ENCODE assay signal across 8 mouse cellular contexts in the genomic region with DNA sequence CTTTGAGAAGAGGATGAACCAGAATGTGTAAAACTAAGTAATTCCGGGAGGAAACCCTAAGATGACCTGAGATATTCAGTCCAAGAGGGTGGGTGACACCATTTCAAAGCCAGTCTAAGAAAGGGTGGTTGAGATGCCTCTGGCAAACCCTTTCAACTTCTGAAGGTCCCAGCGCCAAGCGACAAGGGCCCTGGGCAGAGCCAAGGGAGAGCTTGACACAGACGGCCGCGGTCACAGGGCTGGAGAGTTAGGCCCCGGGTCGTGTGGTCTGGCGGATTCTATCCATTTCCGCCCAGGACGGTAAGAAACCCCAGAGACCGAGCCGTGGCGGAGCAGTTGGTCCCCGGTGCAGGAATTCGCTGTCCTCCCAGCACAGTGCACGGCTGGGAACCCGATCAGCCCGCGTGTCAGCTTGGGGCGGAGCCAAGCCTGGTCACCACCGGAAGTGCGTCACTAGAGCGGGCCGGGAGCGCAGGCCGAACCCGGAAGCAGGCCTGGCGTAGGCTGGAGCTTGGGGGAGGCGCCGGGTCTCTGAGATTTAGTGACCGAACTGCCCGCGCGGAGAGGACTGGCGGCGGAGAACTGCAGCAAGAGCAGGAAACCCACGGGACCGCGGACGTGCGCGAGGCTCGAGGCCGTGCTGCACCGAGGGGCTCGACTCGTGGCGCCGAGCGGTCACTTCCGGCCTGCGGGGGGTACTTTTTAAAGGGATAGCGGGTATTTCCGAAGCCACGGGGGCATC. TPM values are rescaled to one million over a fixed set of nuclear protein-coding genes. Genes with fewer than 3 reads are reported as not detected.
DNase-seq lines count a peak whose midpoint lies in the region; ATAC-seq lines count a peak whose summit lies in the region.

No protein-coding gene starts in this region.

- H3K27ac ChIP-seq in forebrain, embryonic 11.5 days (ENCODE audit: low read depth, low read length), result peak overlapping the region; percentile 80
- H3K27ac ChIP-seq in heart, embryonic 16.5 days (ENCODE audit: low read length), result peak overlapping the region; percentile 97
- peak overlapping the region; percentile 89 for H3K27ac ChIP-seq in liver, embryonic 15.5 days (replicated peaks)
- peak overlapping the region; percentile 88 for H3K27ac ChIP-seq in neural tube, embryonic 12.5 days

- DNase-seq in CD8-positive naive resting alpha-beta T cell, adult 2 months (ENCODE audit: low read depth in 2 of 2, low spot score in 2 of 2), result peak; percentile 91
- peak; percentile 82 for DNase-seq in c-Kit-positive CD71-negative TER-119-negative erythroid progenitor cells, embryonic 14.5 days (ENCODE audit: low read depth)
- DNase-seq in forebrain, embryonic 11.5 days (ENCODE audit: low spot score), result peak; percentile 96
- peak; percentile 94 to 97 for DNase-seq in kidney, postnatal 36 days
- peak; percentile 81 for DNase-seq in telencephalon, adult 2 months (ENCODE audit: low read depth, low spot score)

- H3K4me1 ChIP-seq in forebrain, embryonic 11.5 days (replicated peaks; ENCODE audit: control insufficient read depth, insufficient read depth, low read length), result no peaks in the 10 kb centered on the region
- 0 out of 2 replicates have a peak, but pooled peaks cover 3% of the 10 kb centered on the region for H3K4me1 ChIP-seq in heart, embryonic 16.5 days (ENCODE audit: control insufficient read depth, insufficient read depth, low read length)
- peaks cover 21% of the 10 kb centered on the region for H3K4me1 ChIP-seq in liver, embryonic 15.5 days (replicated peaks)
- no peaks in the 10 kb centered on the region; the same call in 1 of the 2 replicates for H3K4me1 ChIP-seq in neural tube, embryonic 12.5 days

- peak; percentile 100 for ATAC-seq in forebrain, embryonic 11.5 days (replicated peaks; ENCODE audit: low FRiP score)
- ATAC-seq in heart, embryonic 16.5 days (replicated peaks; ENCODE audit: extremely low read depth, insufficient read depth, low FRiP score), result peak; percentile 100
- peak; percentile 100 for ATAC-seq in liver, embryonic 15.5 days (ENCODE audit: insufficient read depth)
- peak; percentile 100 for ATAC-seq in neural tube, embryonic 12.5 days (ENCODE audit: low FRiP score, low read depth)

- H3K36me3 ChIP-seq in forebrain, embryonic 11.5 days (ENCODE audit: control insufficient read depth, insufficient read depth, low read length), result no peaks in the 10 kb centered on the region
- H3K36me3 ChIP-seq in heart, embryonic 16.5 days (ENCODE audit: control insufficient read depth, insufficient read depth), result no peaks in the 10 kb centered on the region
- no peaks in the 10 kb centered on the region for H3K36me3 ChIP-seq in liver, embryonic 15.5 days (replicated peaks)
- H3K36me3 ChIP-seq in neural tube, embryonic 12.5 days, result no peaks in the 10 kb centered on the region

- peak overlapping the region; percentile 92 for H3K9ac ChIP-seq in forebrain, embryonic 11.5 days (ENCODE audit: low read length)
- H3K9ac ChIP-seq in heart, embryonic 16.5 days (ENCODE audit: low read length), result peak overlapping the region; percentile 96
- H3K9ac ChIP-seq in liver, embryonic 15.5 days, result peak overlapping the region; percentile 72
- peak overlapping the region; percentile 81 for H3K9ac ChIP-seq in neural tube, embryonic 12.5 days

- under 1% methylated on average over 56 of the region's 56 CpGs for WGBS in forebrain, embryonic 11.5 days
- under 1% methylated on average over 54 of the region's 56 CpGs for WGBS in heart, embryonic 16.5 days
- under 1% methylated on average over 56 of the region's 56 CpGs for WGBS in liver, embryonic 15.5 days (ENCODE audit: insufficient replicate concordance)
- WGBS in neural tube, embryonic 12.5 days, result under 1% methylated on average over 56 of the region's 56 CpGs

- no peaks in the 10 kb centered on the region for H3K9me3 ChIP-seq in forebrain, embryonic 11.5 days (ENCODE audit: control insufficient read depth, low read length)
- H3K9me3 ChIP-seq in heart, embryonic 16.5 days (replicated peaks; ENCODE audit: control insufficient read depth, low read length), result no peaks in the 10 kb centered on the region
- H3K9me3 ChIP-seq in liver, embryonic 15.5 days (replicated peaks), result no peaks in the 10 kb centered on the region
- H3K9me3 ChIP-seq in neural tube, embryonic 12.5 days, result no peaks in the 10 kb centered on the region

- peak overlapping the region; percentile 71 for H3K4me2 ChIP-seq in forebrain, embryonic 11.5 days (ENCODE audit: low read depth, low read length, severe bottlenecking)
- peak overlapping the region; percentile 75 for H3K4me2 ChIP-seq in heart, embryonic 16.5 days (ENCODE audit: low read depth, low read length)
- H3K4me2 ChIP-seq in liver, embryonic 15.5 days, result peak overlapping the region; percentile 83
- H3K4me2 ChIP-seq in neural tube, embryonic 12.5 days (replicated peaks), result peak overlapping the region; percentile 58

- H3K4me3 ChIP-seq in forebrain, embryonic 11.5 days (ENCODE audit: low read depth, low read length), result peak overlapping the region; percentile 77
- H3K4me3 ChIP-seq in heart, embryonic 16.5 days (ENCODE audit: low read length), result peak overlapping the region; percentile 90
- peak overlapping the region; percentile 88 for H3K4me3 ChIP-seq in liver, embryonic 15.5 days (replicated peaks)
- peak overlapping the region; percentile 72 for H3K4me3 ChIP-seq in neural tube, embryonic 12.5 days

- H3K27me3 ChIP-seq in forebrain, embryonic 11.5 days (ENCODE audit: control insufficient read depth, insufficient read depth, low read length), result no peaks in the 10 kb centered on the region
- H3K27me3 ChIP-seq in heart, embryonic 16.5 days (ENCODE audit: control insufficient read depth, insufficient read depth, low read length), result no peaks in the 10 kb centered on the region
- no peaks in the 10 kb centered on the region for H3K27me3 ChIP-seq in liver, embryonic 15.5 days
- no peaks in the 10 kb centered on the region for H3K27me3 ChIP-seq in neural tube, embryonic 12.5 days (replicated peaks)

RNA-seq across cellular contexts. Expression of a gene that starts 22.0 kb away (rescaled TPM):
- polyA plus RNA-seq in forebrain, embryonic 11.5 days (2014; fragmentation: Nextera tagmentation; extraction: Ambion mirVana), result 0.08 TPM in 1 of 2 replicates, not detected in the other
- polyA plus RNA-seq in heart, embryonic 16.5 days (2015; fragmentation: Nextera tagmentation; extraction: Ambion mirVana), result 0.05 TPM in 1 of 2 replicates, not detected in the other
- not detected in 2 replicates for polyA plus RNA-seq in liver, embryonic 15.5 days (2015; fragmentation: Nextera tagmentation; extraction: Ambion mirVana)
- 0.89 and 0.93 TPM in 2 replicates for polyA plus RNA-seq in neural tube, embryonic 12.5 days (2016; fragmentation: Nextera tagmentation; extraction: Ambion mirVana)

RNA-seq across cellular contexts. Expression of a gene that starts 34.2 kb away (rescaled TPM):
- 39.6 TPM in 2 replicates for polyA plus RNA-seq in forebrain, embryonic 11.5 days (2014; fragmentation: Nextera tagmentation; extraction: Ambion mirVana)
- 12.7 and 13.9 TPM in 2 replicates for polyA plus RNA-seq in heart, embryonic 16.5 days (2015; fragmentation: Nextera tagmentation; extraction: Ambion mirVana)
- 7.8 and 8.4 TPM in 2 replicates for polyA plus RNA-seq in liver, embryonic 15.5 days (2015; fragmentation: Nextera tagmentation; extraction: Ambion mirVana)
- polyA plus RNA-seq in neural tube, embryonic 12.5 days (2016; fragmentation: Nextera tagmentation; extraction: Ambion mirVana), result 29.5 and 29.8 TPM in 2 replicates

Comparison
In these comparisons a context has a peak if more than half of its experiments do, and no peak if none do; other contexts are left out.
1. Peak in every context shown above with its lines: DNase-seq, ATAC-seq, H3K4me3 ChIP-seq and H3K27ac ChIP-seq.